Comparison of ENCODE assay signal across 8 mouse cellular contexts in the genomic region with DNA sequence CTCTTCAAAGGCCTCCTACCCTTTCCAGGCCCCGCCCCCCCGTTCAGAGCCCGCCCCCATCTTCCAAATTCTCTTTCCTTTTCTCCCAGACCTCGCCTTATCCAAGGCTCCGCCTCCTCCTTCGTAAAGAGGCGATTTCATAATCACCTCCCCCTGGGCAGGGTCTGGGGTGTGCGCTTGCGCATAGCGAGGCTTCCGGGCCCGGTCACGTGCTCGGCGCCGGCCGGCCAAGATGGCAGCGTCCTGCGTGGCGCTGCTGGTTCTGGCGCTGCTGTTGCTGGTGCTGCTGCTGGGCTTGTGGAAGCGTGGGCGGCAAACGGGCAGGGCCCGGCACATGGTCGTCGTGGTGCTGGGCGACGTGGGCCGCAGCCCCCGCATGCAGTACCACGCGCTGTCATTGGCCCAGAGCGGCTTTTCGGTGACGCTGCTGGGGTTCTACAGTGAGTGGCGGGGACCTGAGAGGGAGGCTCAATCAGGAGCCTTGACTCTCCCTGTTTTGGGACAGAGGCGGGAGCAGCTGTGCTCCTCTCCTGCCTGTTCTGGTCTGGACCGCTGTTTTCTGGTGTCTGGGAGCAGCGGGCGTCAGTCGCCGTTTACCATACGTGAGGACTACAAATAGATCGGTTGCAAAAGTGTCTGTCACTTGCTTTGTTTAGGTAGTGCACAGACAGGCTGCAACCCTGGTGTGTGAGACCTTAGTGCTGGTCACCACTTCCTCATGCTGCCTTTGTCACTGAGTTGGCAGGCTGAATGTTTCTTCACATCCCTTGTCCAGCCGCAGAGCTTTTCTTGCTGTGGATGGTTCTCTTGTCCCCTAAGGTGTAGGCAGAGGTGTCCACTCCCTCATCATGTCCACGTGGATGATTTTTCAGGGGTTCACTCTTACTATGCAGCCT. TPM values are rescaled to one million over a fixed set of nuclear protein-coding genes. Genes with fewer than 3 reads are reported as not detected.
A peak's percentile ranks its signal among the peaks of the same experiment; 100 is the strongest.
DNase-seq lines count a peak whose midpoint lies in the region; ATAC-seq and TF ChIP-seq lines count a peak whose summit lies in the region.

TSS of gene Alg1 (plus strand) at position 204 of the 896 bp plus-strand sequence.

- peaks cover 10% of the 10 kb centered on the region for H3K27me3 ChIP-seq in Patski
- 0 out of 2 replicates have a peak, but pooled peaks cover 3% of the 10 kb centered on the region for H3K27me3 ChIP-seq in hindbrain, embryonic 13.5 days

- peak within 1 kb of the TSS; percentile 87 for H3K9ac ChIP-seq in hindbrain, embryonic 13.5 days

- peaks cover 13% of the 10 kb centered on the region for H3K4me1 ChIP-seq in hindbrain, embryonic 13.5 days (replicated peaks)

- CTCF ChIA-PET in Patski (lab: Charles Lee) = interaction anchor here (0.8 to 2.6 kb wide), 4 partner anchors 10 to 31 kb away, joined by 3 to 10 read pairs (median 4); no protein-coding TSS in a partner anchor

- H3K27ac ChIP-seq in hindbrain, embryonic 13.5 days = peak within 1 kb of the TSS; percentile 74

- H3K36me3 ChIP-seq in hindbrain, embryonic 13.5 days = peaks cover 7% of the 10 kb centered on the region; the same call in 1 of the 2 replicates

- peak within 1 kb of the TSS; percentile 90 for H3K4me3 ChIP-seq in hindbrain, embryonic 13.5 days

- POLR2A ChIA-PET in Patski (lab: Charles Lee) = interaction anchor here (1.0 kb wide), 1 partner anchor 10 kb away, joined by 3 read pairs; no protein-coding TSS in a partner anchor

- no peak for TF ChIP-seq CTCF in Patski (IDR thresholded peaks at IDR 0.05)

- peak within 1 kb of the TSS; percentile 85 for H3K4me2 ChIP-seq in hindbrain, embryonic 13.5 days

- ATAC-seq in Patski = peak; percentile 87
- peak; percentile 93 for ATAC-seq in hindbrain, embryonic 13.5 days (ENCODE audit: low FRiP score)

- peak; percentile 69 for DNase-seq in Patski (ENCODE audit: low read depth, low spot score)
- peak; percentile 96 to 97 for DNase-seq in cerebellum, postnatal 14 days
- DNase-seq in frontal cortex, postnatal 14 days (ENCODE audit: low spot score in 2 of 2) = peak; percentile 85 to 89
- peak; percentile 87 to 88 for DNase-seq in layer of hippocampus, postnatal 25 days (ENCODE audit: extremely low spot score in 1 of 2, low spot score in 1 of 2)
- peak; percentile 96 for DNase-seq in lung, postnatal 25 days (ENCODE audit: low spot score)
- DNase-seq in retina, embryonic 14.5 days (ENCODE audit: low spot score) = peak; percentile 95
- peak; percentile 93 for DNase-seq in thymus, postnatal 4 days

- in situ Hi-C loops in Patski (cut with MboI; ENCODE audit: low pct_unique_long_range_greater_than_20kb) = no loop called here

- 2% methylated on average over 47 of the region's 47 CpGs for WGBS in hindbrain, embryonic 13.5 days

- H3K9me3 ChIP-seq in hindbrain, embryonic 13.5 days = no peaks in the 10 kb centered on the region

RNA-seq across cellular contexts. Expression of gene Alg1, which starts in this region (rescaled TPM):
- 37.4 TPM for polyA plus RNA-seq in Patski (2021)
- 36.2 and 38.1 TPM in 2 replicates for polyA plus RNA-seq in hindbrain, embryonic 13.5 days (2015; fragmentation: Nextera tagmentation; extraction: Ambion mirVana)
- total RNA-seq in layer of hippocampus, postnatal 25 days (2021) = 10 to 100 TPM; 27.1 to 31.7 TPM

Comparison
In these comparisons a context has a peak if more than half of its experiments do, and no peak if none do; other contexts are left out.
1. Peak in every context shown above with its lines: DNase-seq, ATAC-seq, H3K4me3 ChIP-seq and H3K27ac ChIP-seq.